Mouse (Mus musculus) liver, embryonic 14.5 days (tissue): ENCODE data around the gene Npy5r.

Source experiments
- CTCF ChIP-seq: IDR thresholded peaks from 2 replicates; pipeline ENCODE4 v1.5.1; 2016; ENCODE audit warnings: antibody characterized with exemption, low read depth, control low read depth
- EP300 ChIP-seq: IDR thresholded peaks from 2 replicates; pipeline ENCODE4 v1.6.1; 2016; ENCODE audit warnings: antibody characterized with exemption, low read depth

DNA sequence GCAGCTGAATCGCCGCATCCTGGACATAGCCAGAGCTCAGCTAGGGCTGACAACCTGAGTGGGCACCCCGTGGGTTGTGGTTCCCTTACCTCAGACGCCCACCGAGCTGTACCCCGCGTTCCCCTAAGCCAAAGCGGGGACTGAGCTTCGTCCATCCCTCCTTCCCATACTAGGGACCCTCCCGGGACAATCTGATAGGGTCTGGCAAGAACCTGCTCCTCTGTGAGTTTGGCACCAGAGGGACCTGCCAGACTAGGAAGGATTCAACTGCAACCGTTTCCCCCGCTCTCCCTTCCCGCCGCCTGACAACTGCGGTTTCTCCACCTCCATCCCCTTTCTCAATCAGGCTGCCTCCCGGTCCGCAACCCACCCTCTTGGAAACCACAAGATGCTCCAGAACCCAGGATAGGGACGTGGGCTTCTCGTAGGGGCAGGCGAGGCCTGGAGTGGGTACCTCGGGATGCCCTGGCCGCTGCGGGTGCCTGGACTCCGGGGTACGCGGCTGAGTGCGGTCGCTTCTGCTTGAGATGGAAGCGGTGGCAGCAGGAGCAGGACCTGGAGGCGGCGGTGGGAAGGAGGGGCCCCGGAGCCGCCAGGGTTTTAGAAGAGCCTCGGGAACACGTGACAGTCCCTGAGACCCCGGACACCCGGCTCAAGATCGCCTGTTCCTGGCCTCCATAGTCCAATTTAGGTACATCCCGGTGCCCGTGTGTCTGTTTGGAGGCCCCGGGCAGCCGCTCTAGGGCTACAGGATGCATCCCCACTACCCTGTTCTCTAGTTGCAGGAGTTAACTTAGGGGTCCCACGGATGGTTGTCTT lies at the start of gene Npy5r:
- TF ChIP-seq CTCF (no peak), EP300 (no peak)
